Mouse (Mus musculus) limb, embryonic 14.5 days (tissue): ENCODE data around the gene Myo15. TPM values are rescaled to one million over a fixed set of nuclear protein-coding genes. Genes with fewer than 3 reads are reported as not detected.

Source experiments
- ATAC-seq: fragments of 200-750 bp; cut with Nextera tagmentation; 2 replicates; pipeline ENCODE4 v1.8.0; 2017; ENCODE audit warnings: low read depth, moderate number of reproducible peaks, moderate TSS enrichment; ENCODE audit not compliant: low FRiP score
- DNase-seq: peaks from one replicate; pipeline ENCODE4 v3.0.0-alpha.2; 2015; ENCODE audit warnings: low spot score
- H3K27ac ChIP-seq: fragments of 300-500 bp; sonication (generic); replicated peaks from 2 replicates; pipeline ENCODE4 v1.5.1; 2014; ENCODE audit warnings: low read depth, mild to moderate bottlenecking, low read length, moderate library complexity, mixed read lengths
- H3K27me3 ChIP-seq: fragments of 300-500 bp; sonication (generic); 2 replicates; pipeline ENCODE4 v1.6.1; 2014; ENCODE audit warnings: low read length, mixed read lengths; ENCODE audit not compliant: control insufficient read depth, insufficient read depth
- H3K36me3 ChIP-seq: fragments of 300-500 bp; sonication (generic); 2 replicates; pipeline ENCODE4 v1.6.1; 2014; ENCODE audit warnings: mild to moderate bottlenecking, low read length, moderate library complexity, mixed read lengths; ENCODE audit not compliant: control insufficient read depth, insufficient read depth
- H3K4me1 ChIP-seq: fragments of 300-500 bp; sonication (generic); 2 replicates; pipeline ENCODE4 v1.6.1; 2014; ENCODE audit warnings: antibody characterized with exemption, low read length, mixed read lengths; ENCODE audit not compliant: control insufficient read depth, insufficient read depth
- H3K4me2 ChIP-seq: fragments of 300-500 bp; sonication (generic); replicated peaks from 2 replicates; pipeline ENCODE4 v1.6.1; 2014; ENCODE audit warnings: low read depth, mild to moderate bottlenecking, low read length, moderate library complexity; ENCODE audit not compliant: severe bottlenecking
- H3K4me3 ChIP-seq: fragments of 300-500 bp; sonication (generic); replicated peaks from 2 replicates; pipeline ENCODE4 v1.5.1; 2014; ENCODE audit warnings: low read length
- H3K9ac ChIP-seq: fragments of 300-500 bp; sonication (generic); 2 replicates; pipeline ENCODE4 v1.6.1; 2014; ENCODE audit warnings: mild to moderate bottlenecking, low read depth, low read length, moderate library complexity; ENCODE audit not compliant: severe bottlenecking
- H3K9me3 ChIP-seq: fragments of 300-500 bp; sonication (generic); 2 replicates; pipeline ENCODE4 v1.6.1; 2016; ENCODE audit warnings: low read length; ENCODE audit not compliant: control insufficient read depth
- POLR2A ChIP-seq: fragments of 200-500 bp; IDR thresholded peaks from 2 replicates; pipeline ENCODE4 v1.8.0; 2012; ENCODE audit warnings: inconsistent platforms, mild to moderate bottlenecking, moderate library complexity, borderline replicate concordance; ENCODE audit not compliant: insufficient read depth, insufficient read length; ENCODE audit errors: extremely low read depth
- WGBS: fragments of 180-500 bp; shearing (Covaris S2); extraction: QIAGEN DNeasy Blood & Tissue Kit; methylation state at CpG from one replicate; pipeline ENCODE4 v1.1.7; 2014; 5-methylcytosine and 5-hydroxymethylcytosine counted together
- polyA plus RNA-seq, 2 experiments: library from polyadenylated mRNA; depleted of rRNA in 1 of 2; stranded (reverse) in 1 of 2; unstranded in 1 of 2; fragments of >200 nt; fragmentation: Nextera tagmentation in 1 of 2; extraction: Ambion mirVana in 1 of 2; gene quantifications; 2 replicates each; pipeline versions ENCODE4 v1.2.1 to v1.2.3; 2012 to 2014

Myo15 gene
- polyA plus RNA-seq (2012; rRNA removed) (1.2 and 1.4 TPM in 2 replicates), polyA plus RNA-seq (2014; fragmentation: Nextera tagmentation; extraction: Ambion mirVana) (0.51 and 0.54 TPM in 2 replicates)

GRCm38 (mm10) chr11:60469039-60469438 is at the start of gene Myo15:
Gene Myo15, plus strand, starts transcription at chr11:60469339.
- no peak for DNase-seq
- H3K9me3 ChIP-seq = no peaks in the 10 kb centered on the region
- H3K4me1 ChIP-seq = no peaks in the 10 kb centered on the region
- H3K36me3 ChIP-seq = peaks cover 62% of the 10 kb centered on the region
- H3K4me3 ChIP-seq = no peak within 1 kb of the TSS
- WGBS = 94% methylated on average over 3 of the region's 3 CpGs
- no peak for TF ChIP-seq POLR2A
- H3K27me3 ChIP-seq = no peaks in the 10 kb centered on the region
- no peak within 1 kb of the TSS for H3K9ac ChIP-seq
- no peak for ATAC-seq
- no peak within 1 kb of the TSS for H3K4me2 ChIP-seq
- H3K27ac ChIP-seq = no peak within 1 kb of the TSS

GRCm38 (mm10) chr11:60422046-60422668 is 47.0 kb upstream of the Myo15 start:
- no peak overlapping the region for H3K4me3 ChIP-seq
- H3K4me2 ChIP-seq = no peak overlapping the region
- no peaks in the 10 kb centered on the region for H3K27me3 ChIP-seq
- no peaks in the 10 kb centered on the region for H3K9me3 ChIP-seq
- H3K36me3 ChIP-seq = peaks cover 18% of the 10 kb centered on the region
- WGBS = 69% methylated on average over 5 of the region's 6 CpGs
- TF ChIP-seq POLR2A = no peak
- H3K9ac ChIP-seq = no peak overlapping the region
- DNase-seq = no peak
- no peak for ATAC-seq
- H3K4me1 ChIP-seq = peaks cover 11% of the 10 kb centered on the region
- H3K27ac ChIP-seq = no peak overlapping the region

- H3K9me3 ChIP-seq = no peaks in the 10 kb centered on the region
- peaks cover 27% of the 10 kb centered on the region for H3K36me3 ChIP-seq
- 82% methylated on average over 1 of the region's 1 CpGs for WGBS
- no peak overlapping the region for H3K4me2 ChIP-seq
- no peak overlapping the region for H3K9ac ChIP-seq
- H3K27ac ChIP-seq = no peak overlapping the region
- no peak for ATAC-seq
- no peak for TF ChIP-seq POLR2A
- no peaks in the 10 kb centered on the region for H3K27me3 ChIP-seq
- no peak for DNase-seq
- H3K4me3 ChIP-seq = no peak overlapping the region
- peaks cover 11% of the 10 kb centered on the region for H3K4me1 ChIP-seq
Measured at GRCm38 (mm10) chr11:60423006-60423405, 46.1 kb upstream of the Myo15 start.

GRCm38 (mm10) chr11:60426417-60426816 is 42.7 kb upstream of the Myo15 start:
- H3K27ac ChIP-seq = no peak overlapping the region
- H3K27me3 ChIP-seq = no peaks in the 10 kb centered on the region
- no peaks in the 10 kb centered on the region for H3K9me3 ChIP-seq
- 90% methylated on average over 1 of the region's 1 CpGs for WGBS
- no peak overlapping the region for H3K4me2 ChIP-seq
- H3K36me3 ChIP-seq = peaks cover 37% of the 10 kb centered on the region
- no peak for DNase-seq
- H3K4me1 ChIP-seq = no peaks in the 10 kb centered on the region
- no peak for TF ChIP-seq POLR2A
- no peak for ATAC-seq
- no peak overlapping the region for H3K9ac ChIP-seq
- no peak overlapping the region for H3K4me3 ChIP-seq

GRCm38 (mm10) chr11:60427628-60428027 is 41.5 kb upstream of the Myo15 start:
- no peaks in the 10 kb centered on the region for H3K9me3 ChIP-seq
- WGBS = 94% methylated on average over 3 of the region's 3 CpGs
- TF ChIP-seq POLR2A = no peak
- H3K9ac ChIP-seq = no peak overlapping the region
- no peak for ATAC-seq
- no peaks in the 10 kb centered on the region for H3K27me3 ChIP-seq
- no peak overlapping the region for H3K4me2 ChIP-seq
- H3K27ac ChIP-seq = no peak overlapping the region
- H3K4me1 ChIP-seq = no peaks in the 10 kb centered on the region
- H3K4me3 ChIP-seq = no peak overlapping the region
- peaks cover 45% of the 10 kb centered on the region for H3K36me3 ChIP-seq
- no peak for DNase-seq
